Mouse (Mus musculus) CD4-positive naive resting alpha-beta T cell, adult 76 days (primary cell): ENCODE results near the gene Adgrg5. TPM values are rescaled to one million over a fixed set of nuclear protein-coding genes. Genes with fewer than 3 reads are reported as not detected.

Experiments
- total RNA-seq: library from RNA; stranded (reverse); gene quantifications from one replicate; pipeline ENCODE4 v1.2.4, GENCODE M21; 2023

The Adgrg5 gene
- total RNA-seq = 1.9 TPM

GRCm38 (mm10) chr8:94923405-94923804 lies at the start of gene Adgrg5:
Gene Adgrg5 (plus strand): TSS chr8:94923694.

DNA sequence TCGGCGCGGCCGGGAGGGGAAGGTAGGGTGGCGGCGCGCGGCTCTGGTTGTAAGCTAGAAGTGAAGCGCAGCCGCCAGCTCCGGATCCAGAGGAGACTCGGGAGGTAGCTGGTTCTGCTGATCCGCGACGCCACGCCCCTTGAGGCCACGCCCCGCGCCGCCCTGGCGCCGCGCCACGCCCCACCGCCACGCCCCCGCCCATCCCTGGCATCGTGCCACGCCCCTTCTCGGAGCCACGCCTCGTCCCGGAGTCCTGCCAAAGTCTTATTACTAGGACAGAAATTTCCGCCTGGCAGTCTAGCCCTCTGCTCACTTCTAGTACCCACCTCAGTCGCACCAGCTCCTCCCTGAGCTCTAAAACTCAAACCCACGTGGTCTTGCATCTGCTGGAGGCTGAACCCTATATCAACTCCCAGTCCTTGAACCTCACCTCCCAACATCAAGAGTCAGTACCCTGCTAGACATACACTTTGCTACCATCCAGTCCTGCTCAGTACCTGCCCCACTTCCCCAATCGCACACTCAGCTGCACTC lies 47.2 kb upstream of the Adgrg5 start, which contains the start of gene Dok4:
Gene Dok4 (minus strand): TSS at position 134 of the 534 bp plus-strand sequence.

GRCm38 (mm10) chr8:94917851-94918495 lies 5.5 kb upstream of the Adgrg5 start, which contains the start of gene Ccdc102a:
Gene Ccdc102a (minus strand): TSS chr8:94918098.

GRCm38 (mm10) chr8:94974467-94975165 lies 51.1 kb downstream of the Adgrg5 start, which contains the start of gene Adgrg1:
Gene Adgrg1 (plus strand): TSS chr8:94974751.

Other genes starting within 250 kb of the Adgrg5 start
- not detected for gene Pllp, start 227.4 kb upstream of the Adgrg5 start, total RNA-seq
- not detected for gene Ccl22, start 178.1 kb upstream of the Adgrg5 start, total RNA-seq
- not detected for gene Cx3cl1, start 151.7 kb upstream of the Adgrg5 start, total RNA-seq
- gene Ccl17, start 113.2 kb upstream of the Adgrg5 start, total RNA-seq = not detected
- 36.1 TPM for gene Coq9, start 85.4 kb upstream of the Adgrg5 start, total RNA-seq
- gene Ciapin1, start 85.3 kb upstream of the Adgrg5 start, total RNA-seq = 50.1 TPM
- gene Polr2c, start 66.2 kb upstream of the Adgrg5 start, total RNA-seq = 56.7 TPM
- gene Dok4, start 47.4 kb upstream of the Adgrg5 start, total RNA-seq = 1.5 TPM
- 1.6 TPM for gene Ccdc102a, start 5.6 kb upstream of the Adgrg5 start, total RNA-seq
- gene Adgrg1, start 51.1 kb downstream of the Adgrg5 start, total RNA-seq = 4.4 TPM
- gene Adgrg3, start 94.0 kb downstream of the Adgrg5 start, total RNA-seq = 5.5 TPM
- not detected for gene Drc7, start 131.4 kb downstream of the Adgrg5 start, total RNA-seq
- gene Katnb1, start 157.5 kb downstream of the Adgrg5 start, total RNA-seq = 10.6 TPM